Mouse (Mus musculus) megakaryocyte, embryonic 14.5 days (primary cell): Measurements from ENCODE around the gene Telo2. TPM values are rescaled to one million over a fixed set of nuclear protein-coding genes. Genes with fewer than 3 reads are reported as not detected.
A peak's percentile ranks its signal among the peaks of the same experiment; 100 is the strongest.

Source experiments
- H3K27me3 ChIP-seq: replicated peaks from 2 replicates; pipeline ENCODE3; 2012; ENCODE audit warnings: inconsistent platforms
- H3K36me3 ChIP-seq: replicated peaks from 2 replicates; pipeline ENCODE3; 2012; ENCODE audit warnings: low read length, inconsistent platforms, mixed read lengths
- H3K4me1 ChIP-seq: 2 replicates; pipeline ENCODE4 v1.6.1; 2012; ENCODE audit warnings: inconsistent platforms
- H3K4me3 ChIP-seq: replicated peaks from 2 replicates; pipeline ENCODE3; 2012; ENCODE audit warnings: moderate library complexity, mild to moderate bottlenecking, inconsistent platforms
- H3K9me3 ChIP-seq: 2 replicates; pipeline ENCODE4 v1.6.1; 2012; ENCODE audit warnings: inconsistent platforms
- FLI1 ChIP-seq: IDR thresholded peaks from 2 replicates; pipeline ENCODE4 v1.6.1; 2012; ENCODE audit warnings: low read length, inconsistent platforms, mixed read lengths
- GATA1 ChIP-seq: IDR thresholded peaks from 3 replicates; pipeline ENCODE4 v1.6.1; 2012; ENCODE audit warnings: mixed read lengths, low read length, inconsistent platforms, borderline replicate concordance
- polyA plus RNA-seq: library from polyadenylated mRNA; stranded (reverse); fragments of >175 nt; gene quantifications from 2 replicates; pipeline ENCODE4 v1.2.3, GENCODE M21; 2012; ENCODE audit warnings: low replicate concordance; ENCODE audit not compliant: insufficient read depth

The Telo2 gene
- polyA plus RNA-seq, 1 experiment: 27.2 TPM

DNA sequence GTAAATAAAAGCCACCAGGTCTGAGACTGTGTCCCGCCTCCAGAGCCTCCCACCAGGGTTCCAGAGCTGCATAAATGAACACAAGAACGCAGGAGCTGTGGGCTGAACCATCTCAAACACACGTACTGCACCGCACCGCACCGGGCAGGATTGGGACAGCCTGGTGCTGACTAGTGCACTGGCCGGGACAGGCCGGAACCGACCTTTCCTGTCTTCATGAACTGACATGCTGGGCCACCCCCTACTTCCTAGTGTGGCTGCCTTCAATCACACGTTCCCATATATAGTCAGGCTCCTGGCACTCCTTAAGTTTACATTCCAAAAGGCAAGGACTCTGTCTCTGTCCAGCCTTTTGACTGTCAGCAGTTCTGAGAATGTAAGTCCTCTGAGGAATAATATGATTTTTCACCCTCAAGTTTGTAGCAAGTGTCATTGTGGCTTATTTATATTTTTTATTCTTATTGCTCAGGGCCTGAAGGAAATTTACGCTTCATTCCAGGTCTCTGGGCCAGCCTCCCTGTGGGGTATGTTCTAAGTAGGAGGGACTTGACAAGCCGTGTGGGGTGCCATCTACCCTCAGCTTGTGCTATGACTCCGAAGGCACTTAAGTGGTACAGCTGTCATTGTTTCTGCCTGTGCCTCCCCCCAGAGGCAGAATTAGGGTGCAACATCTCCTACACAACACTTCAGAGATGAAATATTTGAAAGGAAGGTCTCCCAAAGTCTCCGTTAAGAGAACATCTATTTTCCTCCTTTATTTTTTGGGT lies 33.5 kb downstream of the Telo2 start:
- Histone ChIP-seq H3K27me3 (no peaks in the 10 kb centered on the region), H3K9me3 (no peaks in the 10 kb centered on the region), H3K4me3 (peak overlapping the region; percentile 4), H3K4me1 (peaks cover 36% of the 10 kb centered on the region), H3K36me3 (peaks cover 26% of the 10 kb centered on the region)
- TF ChIP-seq GATA1 (no peak), FLI1 (no peak)

DNA sequence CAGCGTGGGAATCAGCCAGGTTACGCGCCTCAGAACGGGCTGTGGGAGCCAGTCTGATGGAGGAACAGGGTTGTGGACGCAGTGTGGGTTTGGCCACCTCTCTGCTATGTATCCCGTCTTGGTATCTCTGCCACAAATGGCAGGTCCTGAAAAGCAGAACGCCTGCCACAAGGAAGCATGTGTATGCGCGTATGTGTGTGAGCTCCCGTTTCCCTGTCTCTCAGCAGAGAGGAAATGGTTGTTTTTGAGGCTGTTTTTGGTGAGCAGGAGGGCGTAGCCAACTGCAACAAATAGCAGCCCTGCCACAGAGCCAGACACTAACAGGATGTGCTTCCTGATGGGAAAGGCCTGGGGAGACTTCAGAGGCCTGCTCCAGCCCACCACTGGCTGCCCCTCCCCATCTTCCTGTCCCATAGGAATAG lies 34.8 kb downstream of the Telo2 start:
- H3K9me3 ChIP-seq: no peaks in the 10 kb centered on the region
- TF ChIP-seq GATA1 (no peak), FLI1 (no peak)
- no peaks in the 10 kb centered on the region for H3K27me3 ChIP-seq
- H3K4me1 ChIP-seq: peaks cover 36% of the 10 kb centered on the region
- H3K36me3 ChIP-seq: peaks cover 24% of the 10 kb centered on the region
- no peak overlapping the region for H3K4me3 ChIP-seq

DNA sequence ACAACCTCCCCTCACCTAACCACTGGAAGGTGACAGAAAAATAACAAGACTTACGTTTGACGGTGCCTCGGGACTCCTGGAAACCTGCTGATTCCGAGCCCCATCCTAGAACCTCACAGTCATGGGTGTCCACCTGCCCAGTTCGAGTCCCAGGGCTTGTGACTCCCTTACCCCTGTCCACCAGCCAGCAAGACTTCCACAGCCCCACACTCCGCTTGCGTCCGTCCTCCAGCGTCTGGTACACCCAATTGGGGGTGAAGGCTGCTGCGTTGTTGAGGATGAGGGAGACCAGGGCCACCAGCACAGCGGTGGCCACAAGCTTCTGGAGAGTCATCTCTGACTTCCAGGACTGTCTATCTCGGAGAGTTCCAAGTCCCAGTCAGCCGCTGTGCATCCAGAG lies 35.6 kb downstream of the Telo2 start:
- peaks cover 24% of the 10 kb centered on the region for H3K36me3 ChIP-seq
- TF ChIP-seq FLI1 (no peak), GATA1 (no peak)
- no peaks in the 10 kb centered on the region for H3K9me3 ChIP-seq
- no peak overlapping the region for H3K4me3 ChIP-seq
- H3K27me3 ChIP-seq: no peaks in the 10 kb centered on the region
- peaks cover 36% of the 10 kb centered on the region for H3K4me1 ChIP-seq

DNA sequence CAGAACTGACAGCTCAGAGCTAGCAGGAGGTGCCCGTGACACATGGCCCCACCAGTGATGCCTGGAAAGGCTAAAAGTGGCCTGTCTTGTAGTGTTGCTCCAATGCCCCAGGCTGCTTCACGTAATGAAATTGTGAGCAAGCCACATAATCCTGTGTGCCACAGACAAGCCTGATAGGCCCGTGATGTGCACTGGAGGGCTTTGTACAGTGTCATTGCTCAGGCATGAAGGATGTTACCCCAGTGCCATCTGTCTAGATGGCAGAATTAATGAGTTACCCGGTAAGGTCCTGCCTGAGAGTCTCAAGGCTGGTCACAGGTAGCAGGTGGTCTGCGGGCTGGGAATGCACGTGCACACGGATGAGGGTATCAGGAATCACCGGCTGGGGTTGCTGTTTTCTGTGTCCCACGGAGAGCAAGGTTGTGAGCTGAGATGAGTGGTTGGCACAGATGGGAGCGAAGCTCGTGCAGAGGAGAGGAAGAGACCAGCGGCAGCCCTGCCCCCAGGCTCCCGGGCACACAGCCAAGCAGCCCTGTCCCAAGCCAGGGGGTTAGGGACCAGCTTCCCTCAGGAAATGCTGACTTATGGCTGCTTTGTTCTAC lies 37.9 kb downstream of the Telo2 start:
- Histone ChIP-seq H3K9me3 (no peaks in the 10 kb centered on the region), H3K4me1 (peaks cover 29% of the 10 kb centered on the region), H3K27me3 (no peaks in the 10 kb centered on the region), H3K4me3 (no peak overlapping the region), H3K36me3 (peaks cover 29% of the 10 kb centered on the region)
- no peak for TF ChIP-seq GATA1
- no peak for TF ChIP-seq FLI1

DNA sequence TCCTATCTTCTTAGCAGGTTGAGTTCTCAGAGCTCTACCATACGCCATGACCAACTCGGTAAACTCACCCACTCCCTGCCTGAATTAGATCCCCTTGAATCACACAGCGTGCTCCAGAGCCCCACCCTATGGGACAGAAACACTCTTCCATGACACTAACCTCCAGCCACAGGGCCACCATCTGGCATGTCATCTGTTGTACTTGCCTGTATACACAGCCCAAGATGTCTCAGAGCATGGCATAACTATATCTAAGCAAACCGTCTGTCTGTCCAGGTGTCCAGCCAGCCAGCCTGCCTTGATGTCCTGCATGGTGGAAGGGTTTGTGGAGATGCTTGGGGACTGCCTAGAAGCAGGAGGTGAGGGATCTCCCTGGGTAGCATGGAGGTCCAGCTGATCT lies 38.9 kb downstream of the Telo2 start:
- Histone ChIP-seq H3K4me1 (peaks cover 28% of the 10 kb centered on the region), H3K36me3 (peaks cover 33% of the 10 kb centered on the region), H3K9me3 (no peaks in the 10 kb centered on the region), H3K27me3 (no peaks in the 10 kb centered on the region), H3K4me3 (no peak overlapping the region)
- TF ChIP-seq FLI1 (no peak), GATA1 (no peak)

DNA sequence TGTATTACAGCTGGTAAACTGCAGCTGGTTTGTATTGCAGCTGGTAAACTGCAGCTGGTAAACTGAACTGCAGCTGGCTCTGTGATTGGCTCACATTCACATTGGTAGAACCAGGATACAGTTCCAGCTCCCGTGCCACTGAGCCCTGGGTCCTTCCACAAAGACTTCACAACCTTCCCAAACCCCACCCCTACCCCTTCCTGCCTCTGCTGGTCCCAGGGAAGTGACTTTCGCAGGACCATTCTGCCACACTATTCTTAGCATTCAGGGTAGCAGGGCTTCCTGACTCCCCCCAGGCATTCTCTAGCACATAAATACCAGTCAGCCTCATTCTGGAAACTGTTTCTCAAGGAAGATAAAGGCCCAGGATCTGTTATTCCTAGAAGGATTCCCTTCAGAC lies 47.1 kb downstream of the Telo2 start:
- Histone ChIP-seq H3K9me3 (no peaks in the 10 kb centered on the region), H3K36me3 (peaks cover 54% of the 10 kb centered on the region), H3K4me1 (peaks cover 74% of the 10 kb centered on the region), H3K27me3 (no peaks in the 10 kb centered on the region), H3K4me3 (peak overlapping the region; percentile 13)
- TF ChIP-seq FLI1 (no peak), GATA1 (no peak)

DNA sequence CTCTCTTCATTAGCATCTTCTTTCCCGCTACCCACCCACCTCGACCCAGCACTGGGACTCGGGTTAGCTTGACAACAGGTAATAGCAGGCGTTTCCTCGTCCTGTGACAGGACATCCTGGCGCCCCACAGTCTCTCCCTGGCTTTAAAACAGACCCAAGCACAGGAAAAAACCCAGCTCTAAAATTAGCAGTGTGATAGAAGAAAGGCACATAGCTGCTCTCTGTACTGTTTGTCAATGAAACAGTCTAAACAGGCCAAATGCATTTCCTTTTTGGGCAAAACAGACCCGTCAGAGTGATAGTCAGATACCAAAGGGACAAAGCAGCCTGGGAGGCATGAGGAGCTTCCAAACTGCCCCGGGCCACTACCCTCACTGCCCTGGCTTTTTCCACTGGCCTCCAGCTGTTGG lies 48.3 kb downstream of the Telo2 start:
- Histone ChIP-seq H3K27me3 (no peaks in the 10 kb centered on the region), H3K9me3 (no peaks in the 10 kb centered on the region), H3K36me3 (peaks cover 55% of the 10 kb centered on the region), H3K4me3 (peak overlapping the region; percentile 10), H3K4me1 (peaks cover 70% of the 10 kb centered on the region)
- no peak for TF ChIP-seq FLI1
- TF ChIP-seq GATA1: no peak

DNA sequence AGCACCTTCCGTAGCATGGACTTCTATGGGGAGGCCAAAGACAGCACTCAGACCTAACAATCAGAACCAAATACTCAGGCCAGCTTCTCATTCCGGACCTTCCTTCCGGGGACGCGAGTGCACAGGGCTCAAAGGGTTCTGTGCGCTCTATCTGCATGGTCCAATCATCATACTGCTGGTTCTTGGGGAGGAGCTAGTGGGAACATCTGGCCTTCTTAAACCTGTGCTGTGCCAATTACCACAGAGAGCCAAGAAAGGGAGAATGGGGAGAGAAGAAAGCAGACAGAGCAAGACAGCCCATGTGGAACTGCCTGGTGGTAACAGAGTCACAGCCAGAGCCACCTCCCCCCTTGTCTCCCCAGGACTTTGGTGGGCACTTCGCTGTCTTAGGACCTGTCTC lies 49.2 kb downstream of the Telo2 start:
- peaks cover 73% of the 10 kb centered on the region for H3K4me1 ChIP-seq
- peaks cover 64% of the 10 kb centered on the region for H3K36me3 ChIP-seq
- H3K27me3 ChIP-seq: no peaks in the 10 kb centered on the region
- no peak overlapping the region for H3K4me3 ChIP-seq
- H3K9me3 ChIP-seq: no peaks in the 10 kb centered on the region
- TF ChIP-seq GATA1 (no peak), FLI1 (no peak)

DNA sequence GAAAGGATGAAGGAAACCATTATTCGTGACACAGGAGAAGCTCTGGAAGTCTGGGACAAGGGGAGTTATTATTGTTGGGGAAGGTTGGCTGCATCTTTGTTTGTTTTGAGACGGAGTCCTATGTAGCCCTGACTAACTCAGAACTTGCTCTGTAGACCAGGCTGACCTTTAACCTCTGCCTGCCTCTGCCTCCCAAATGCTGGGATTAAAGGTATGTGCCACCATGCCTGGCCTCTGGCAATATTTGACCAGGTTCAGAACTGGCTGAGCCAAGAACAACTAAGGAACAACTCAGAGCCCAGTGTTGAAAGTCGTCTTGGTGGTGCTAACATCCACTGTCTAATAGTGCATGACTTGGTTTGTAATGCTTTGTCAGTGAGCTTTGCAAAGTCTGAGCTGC lies 50.6 kb downstream of the Telo2 start:
- peaks cover 61% of the 10 kb centered on the region for H3K36me3 ChIP-seq
- TF ChIP-seq FLI1 (no peak), GATA1 (no peak)

DNA sequence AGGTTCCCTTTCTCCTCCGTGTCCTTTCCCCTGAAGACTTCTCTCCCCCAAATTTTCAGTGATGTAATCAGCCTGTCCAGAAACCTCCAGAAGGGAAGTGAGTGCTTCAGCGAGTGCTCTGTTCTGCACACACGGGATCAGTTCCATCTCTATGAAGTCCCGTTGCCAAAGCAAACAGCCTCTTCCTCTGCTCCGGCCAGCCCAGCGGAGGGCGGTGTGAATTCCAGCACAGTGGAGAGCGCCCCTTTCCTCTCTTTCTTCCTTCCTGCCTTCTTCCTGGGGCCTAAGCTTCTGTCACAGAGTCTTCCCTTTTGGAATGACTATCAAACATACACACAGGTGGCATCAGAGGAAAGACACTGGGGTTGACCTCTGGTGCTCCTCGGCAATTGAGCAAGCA lies 51.4 kb downstream of the Telo2 start:
- no peaks in the 10 kb centered on the region for H3K9me3 ChIP-seq
- no peak for TF ChIP-seq FLI1
- TF ChIP-seq GATA1: no peak
- H3K4me1 ChIP-seq: peaks cover 54% of the 10 kb centered on the region
- peaks cover 64% of the 10 kb centered on the region for H3K36me3 ChIP-seq
- no peaks in the 10 kb centered on the region for H3K27me3 ChIP-seq
- H3K4me3 ChIP-seq: no peak overlapping the region

More for the DNA sequence above, 50.6 kb downstream of the Telo2 start:
- H3K4me3 ChIP-seq: no peak overlapping the region
- H3K4me1 ChIP-seq: peaks cover 62% of the 10 kb centered on the region
- H3K9me3 ChIP-seq: no peaks in the 10 kb centered on the region
- no peaks in the 10 kb centered on the region for H3K27me3 ChIP-seq
